ENCODE assay signal across 8 mouse cellular contexts in the genomic region with DNA sequence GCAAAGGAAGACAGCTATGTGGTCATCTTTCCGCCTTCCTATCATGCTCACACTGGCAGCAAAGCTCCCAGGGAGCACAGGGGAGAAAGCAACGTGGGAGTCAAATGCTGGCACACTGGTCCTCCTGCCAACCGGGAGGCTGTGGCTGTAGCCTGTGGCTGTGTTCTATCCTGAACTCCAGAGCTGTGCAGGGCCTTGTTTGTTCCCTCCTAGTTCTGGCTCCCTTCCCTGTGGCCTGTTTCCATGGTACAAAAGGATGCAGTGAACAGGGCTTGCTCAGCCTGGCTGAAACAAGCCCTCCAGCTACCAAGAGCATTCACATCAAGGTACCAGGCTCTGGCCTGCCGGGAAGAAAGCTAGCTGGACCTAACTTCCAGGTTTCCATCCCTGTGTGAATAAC. TPM values are rescaled to one million over a fixed set of nuclear protein-coding genes. Genes with fewer than 3 reads are reported as not detected.
DNase-seq lines count a peak whose midpoint lies in the region; ATAC-seq lines count a peak whose summit lies in the region.
"Had no signal": no experiment of that assay in that cellular context is flagged by ENCODE, and none has a peak within 500 bp of the region (broad histone marks: within the 10 kb centered on the region; RNA-seq: fewer than 3 reads in every experiment).

No protein-coding gene starts in this region.

- peaks cover 54% of the 10 kb centered on the region for H3K36me3 ChIP-seq in midbrain, embryonic 13.5 days
- H3K36me3 ChIP-seq in midbrain, embryonic 10.5 days: peaks cover 70% of the 10 kb centered on the region
- H3K36me3 ChIP-seq in heart, embryonic 12.5 days: peaks cover 67% of the 10 kb centered on the region

- no peaks in the 10 kb centered on the region for H3K9me3 ChIP-seq in midbrain, embryonic 13.5 days
- no peaks in the 10 kb centered on the region for H3K9me3 ChIP-seq in midbrain, embryonic 10.5 days (replicated peaks)
- no peaks in the 10 kb centered on the region for H3K9me3 ChIP-seq in heart, embryonic 12.5 days (replicated peaks)
- H3K9me3 ChIP-seq: heart, embryonic 15.5 days had no signal

- H3K9ac ChIP-seq in midbrain, embryonic 13.5 days (replicated peaks): no peak overlapping the region
- H3K9ac ChIP-seq in heart, embryonic 12.5 days: no peak overlapping the region
- H3K9ac ChIP-seq: heart, embryonic 15.5 days had no signal

- 67% methylated on average over 4 of the region's 4 CpGs for WGBS in midbrain, embryonic 13.5 days
- 76% methylated on average over 4 of the region's 4 CpGs for WGBS in midbrain, embryonic 10.5 days
- 73% methylated on average over 4 of the region's 4 CpGs for WGBS in heart, embryonic 12.5 days

- no peak for DNase-seq in midbrain, embryonic 10.5 days (ENCODE audit: low spot score)
- peak; percentile 67 for DNase-seq in fat pad, adult 2 months (ENCODE audit: extremely low read depth, low read depth, low spot score)
- DNase-seq in left cerebral cortex, adult 11 months (ENCODE audit: low spot score): peak; percentile 66
- peak; percentile 54 for DNase-seq in testis, postnatal 10 days (ENCODE audit: low spot score)
- no peak for DNase-seq in embryo, embryonic 10 days (ENCODE audit: low spot score)

- ATAC-seq in midbrain, embryonic 13.5 days: peak; percentile 28; the same call in 1 of the 2 replicates
- no peak for ATAC-seq in heart, embryonic 12.5 days (ENCODE audit: insufficient number of reproducible peaks, low FRiP score)

- H3K4me2 ChIP-seq in midbrain, embryonic 13.5 days (replicated peaks): no peak overlapping the region
- no peak overlapping the region for H3K4me2 ChIP-seq in heart, embryonic 12.5 days
- H3K4me2 ChIP-seq: heart, embryonic 15.5 days had no signal

- H3K27ac ChIP-seq in midbrain, embryonic 13.5 days: peak overlapping the region; percentile 56; the same call in 1 of the 2 replicates
- H3K27ac ChIP-seq in midbrain, embryonic 10.5 days (replicated peaks): no peak overlapping the region
- H3K27ac ChIP-seq in heart, embryonic 12.5 days (ENCODE audit: poor library complexity, severe bottlenecking): no peak overlapping the region
- H3K27ac ChIP-seq: heart, embryonic 15.5 days had no signal

- H3K27me3 ChIP-seq in midbrain, embryonic 13.5 days: no peaks in the 10 kb centered on the region
- no peaks in the 10 kb centered on the region for H3K27me3 ChIP-seq in midbrain, embryonic 10.5 days (ENCODE audit: low read depth, poor library complexity, severe bottlenecking)
- H3K27me3 ChIP-seq in heart, embryonic 12.5 days (replicated peaks): no peaks in the 10 kb centered on the region
- H3K27me3 ChIP-seq: heart, embryonic 15.5 days had no signal

- H3K4me1 ChIP-seq in midbrain, embryonic 13.5 days (replicated peaks): peaks cover 12% of the 10 kb centered on the region
- H3K4me1 ChIP-seq in midbrain, embryonic 10.5 days: peaks cover 18% of the 10 kb centered on the region
- no peaks in the 10 kb centered on the region for H3K4me1 ChIP-seq in heart, embryonic 12.5 days (replicated peaks)
- H3K4me1 ChIP-seq: heart, embryonic 15.5 days had no signal

- no peak overlapping the region for H3K4me3 ChIP-seq in midbrain, embryonic 13.5 days (replicated peaks)
- no peak overlapping the region for H3K4me3 ChIP-seq in midbrain, embryonic 10.5 days
- H3K4me3 ChIP-seq in heart, embryonic 12.5 days: no peak overlapping the region
- H3K4me3 ChIP-seq: heart, embryonic 15.5 days had no signal

RNA-seq across cellular contexts. Expression of a gene that starts 22.8 kb away (rescaled TPM):
- 9.0 TPM in 2 replicates for polyA plus RNA-seq in midbrain, embryonic 13.5 days (2015; fragmentation: Nextera tagmentation; extraction: Ambion mirVana)
- 8.1 and 9.2 TPM in 2 replicates for polyA plus RNA-seq in midbrain, embryonic 10.5 days (2016; fragmentation: Nextera tagmentation; extraction: Ambion mirVana)
- 5.0 and 5.7 TPM in 2 replicates for polyA plus RNA-seq in heart, embryonic 12.5 days (2016; fragmentation: Nextera tagmentation; extraction: Ambion mirVana)

RNA-seq across cellular contexts. Expression of a gene that starts 41.0 kb away (rescaled TPM):
- polyA plus RNA-seq in midbrain, embryonic 13.5 days (2015; fragmentation: Nextera tagmentation; extraction: Ambion mirVana): 31.1 and 34.3 TPM in 2 replicates
- 46.8 and 53.0 TPM in 2 replicates for polyA plus RNA-seq in midbrain, embryonic 10.5 days (2016; fragmentation: Nextera tagmentation; extraction: Ambion mirVana)
- 27.8 and 30.9 TPM in 2 replicates for polyA plus RNA-seq in heart, embryonic 12.5 days (2016; fragmentation: Nextera tagmentation; extraction: Ambion mirVana)

RNA-seq across cellular contexts. Expression of a gene that starts 41.3 kb away (rescaled TPM):
- 34.3 and 36.1 TPM in 2 replicates for polyA plus RNA-seq in midbrain, embryonic 13.5 days (2015; fragmentation: Nextera tagmentation; extraction: Ambion mirVana)
- 37.6 and 41.2 TPM in 2 replicates for polyA plus RNA-seq in midbrain, embryonic 10.5 days (2016; fragmentation: Nextera tagmentation; extraction: Ambion mirVana)
- 91.0 and 95.2 TPM in 2 replicates for polyA plus RNA-seq in heart, embryonic 12.5 days (2016; fragmentation: Nextera tagmentation; extraction: Ambion mirVana)

Comparison
In these comparisons a context has a peak if more than half of its experiments do, and no peak if none do; other contexts are left out.
1. DNase-seq: peak in fat pad, adult 2 months (single experiment), left cerebral cortex, adult 11 months (single experiment) and testis, postnatal 10 days (single experiment); none in midbrain, embryonic 10.5 days (single experiment) and embryo, embryonic 10 days (single experiment).